Mouse (Mus musculus) embryonic fibroblast, embryonic 13.5 days (primary cell): ENCODE measurements at regions not wholly inside any gene's neighbourhood (a gene's known extent, or its start where the extent isn't known, plus 50 kb on each side); places are given as distances from the start of the nearest gene placed in this dataset.

Experiments
- H3K27ac ChIP-seq: 2 replicates; pipeline ENCODE4 v1.5.1; 2012; ENCODE audit warnings: low read length, control low read depth, inconsistent platforms; ENCODE audit not compliant: insufficient read depth
- H3K4me1 ChIP-seq: 2 replicates; pipeline ENCODE4 v1.6.1; 2011; ENCODE audit warnings: low read length; ENCODE audit not compliant: control insufficient read depth, insufficient read depth
- H3K4me3 ChIP-seq: 2 replicates; pipeline ENCODE4 v1.5.1; 2011; ENCODE audit warnings: mild to moderate bottlenecking, control low read depth, low read length; ENCODE audit not compliant: insufficient read depth
- CTCF ChIP-seq: IDR thresholded peaks from 2 replicates; pipeline ENCODE4 v1.5.1; 2011; ENCODE audit warnings: mild to moderate bottlenecking, control low read depth, low read length, moderate library complexity, borderline replicate concordance; ENCODE audit not compliant: insufficient read depth
- POLR2A ChIP-seq: IDR thresholded peaks from 2 replicates; pipeline ENCODE4 v1.6.1; 2011; ENCODE audit warnings: low read depth, mild to moderate bottlenecking, control low read depth, low read length, moderate library complexity

GRCm38 (mm10) chr12:7918967-7919708 lies 58.3 kb upstream of the Apob start:
- H3K27ac ChIP-seq: peak overlapping the region; percentile 99
- TF ChIP-seq POLR2A: no peak
- no peak for TF ChIP-seq CTCF
- peaks cover 6% of the 10 kb centered on the region; the same call in 1 of the 2 replicates for H3K4me1 ChIP-seq
- no peak overlapping the region for H3K4me3 ChIP-seq

GRCm38 (mm10) chr12:7919709-7920324 lies 57.6 kb upstream of the Apob start:
- TF ChIP-seq POLR2A (no peak), CTCF (no peak)
- no peak overlapping the region for H3K4me3 ChIP-seq
- peak overlapping the region; percentile 95 for H3K27ac ChIP-seq
- H3K4me1 ChIP-seq: peaks cover 6% of the 10 kb centered on the region; the same call in 1 of the 2 replicates

GRCm38 (mm10) chr12:7920888-7921287 lies 56.6 kb upstream of the Apob start:
- Histone ChIP-seq H3K27ac (no peak overlapping the region), H3K4me3 (no peak overlapping the region), H3K4me1 (peaks cover 6% of the 10 kb centered on the region; the same call in 1 of the 2 replicates)
- TF ChIP-seq POLR2A (no peak), CTCF (no peak)
